Mouse (Mus musculus) lung, postnatal 14 days (tissue): ENCODE measurements around the gene Grk3.

ENCODE experiments used
- DNase-seq: peaks from one replicate; pipeline ENCODE4 v3.0.0; 2021

The Grk3 gene

DNA sequence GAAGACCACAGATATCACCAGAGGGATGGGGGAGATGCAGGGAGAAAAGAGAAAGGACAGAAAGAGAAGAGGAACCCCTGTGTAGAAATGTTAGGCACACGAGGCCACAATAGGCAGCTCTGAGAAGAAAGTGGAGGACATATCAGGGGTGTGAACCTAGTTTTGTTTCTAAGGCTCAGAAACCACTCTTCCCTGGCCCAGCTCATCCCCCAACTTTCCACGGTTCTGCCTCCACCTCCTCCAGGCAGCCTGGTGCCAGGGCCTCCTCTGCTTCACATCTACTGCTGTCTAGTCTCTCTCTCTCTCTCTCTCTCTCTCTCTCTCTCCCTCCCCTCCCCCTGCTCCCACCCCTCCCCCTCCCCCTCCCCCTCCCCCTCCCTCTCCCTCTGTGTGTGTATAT is 7.1 kb downstream of the Grk3 start:
- no peak for DNase-seq

DNA sequence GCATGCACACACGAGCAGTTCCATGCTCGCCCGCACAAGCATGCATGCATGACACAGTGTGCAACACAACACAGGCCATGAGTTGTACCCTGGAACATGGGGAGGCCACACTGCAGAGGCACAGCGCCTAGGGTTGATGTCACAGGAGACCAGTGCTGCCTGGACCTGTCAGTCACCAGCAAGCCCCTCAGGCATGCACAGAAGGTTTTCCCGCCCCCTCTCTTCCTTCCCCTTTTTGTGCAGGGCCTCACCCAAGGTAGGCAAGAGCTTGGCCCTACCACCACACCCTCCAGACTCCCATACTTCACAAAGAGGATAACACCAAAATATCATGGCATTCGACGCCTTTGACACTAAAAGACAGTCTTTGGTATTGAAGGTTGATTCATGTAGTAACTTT is 8.6 kb downstream of the Grk3 start:
- no peak for DNase-seq

GRCm38 (mm10) chr5:113005941-113006391 is 9.6 kb downstream of the Grk3 start:
- peak; percentile 45 for DNase-seq

DNA sequence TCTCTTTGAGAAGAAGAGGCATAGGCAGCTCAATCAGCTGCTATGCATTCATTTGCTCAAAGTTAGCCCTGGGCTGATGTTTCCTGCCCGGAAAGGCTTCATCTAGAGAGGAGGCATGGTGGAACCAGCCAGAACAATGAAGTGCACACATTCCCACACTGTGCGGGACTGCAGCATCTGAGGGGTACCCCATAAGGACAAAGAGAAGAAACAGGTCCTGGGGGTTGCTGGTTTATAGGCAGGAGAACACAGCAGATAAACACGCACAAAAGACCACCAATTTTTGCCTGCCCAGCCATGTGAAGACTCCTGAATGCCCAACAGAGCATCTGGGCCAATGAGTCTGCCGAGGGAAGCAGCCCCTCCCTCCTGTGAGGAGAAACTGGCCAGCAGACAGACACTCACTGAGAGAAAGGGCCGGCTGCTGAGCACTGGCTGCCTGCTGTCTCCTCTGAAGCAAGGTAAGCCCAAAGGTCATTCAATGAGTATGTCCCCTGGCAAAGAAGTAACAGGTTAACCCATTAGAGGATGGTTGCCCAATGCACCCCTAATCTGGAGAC is 12.7 kb downstream of the Grk3 start:
- no peak for DNase-seq

- no peak for DNase-seq
These were observed 16.4 kb downstream of the Grk3 start for GRCm38 (mm10) chr5:112999227-112999626.

DNA sequence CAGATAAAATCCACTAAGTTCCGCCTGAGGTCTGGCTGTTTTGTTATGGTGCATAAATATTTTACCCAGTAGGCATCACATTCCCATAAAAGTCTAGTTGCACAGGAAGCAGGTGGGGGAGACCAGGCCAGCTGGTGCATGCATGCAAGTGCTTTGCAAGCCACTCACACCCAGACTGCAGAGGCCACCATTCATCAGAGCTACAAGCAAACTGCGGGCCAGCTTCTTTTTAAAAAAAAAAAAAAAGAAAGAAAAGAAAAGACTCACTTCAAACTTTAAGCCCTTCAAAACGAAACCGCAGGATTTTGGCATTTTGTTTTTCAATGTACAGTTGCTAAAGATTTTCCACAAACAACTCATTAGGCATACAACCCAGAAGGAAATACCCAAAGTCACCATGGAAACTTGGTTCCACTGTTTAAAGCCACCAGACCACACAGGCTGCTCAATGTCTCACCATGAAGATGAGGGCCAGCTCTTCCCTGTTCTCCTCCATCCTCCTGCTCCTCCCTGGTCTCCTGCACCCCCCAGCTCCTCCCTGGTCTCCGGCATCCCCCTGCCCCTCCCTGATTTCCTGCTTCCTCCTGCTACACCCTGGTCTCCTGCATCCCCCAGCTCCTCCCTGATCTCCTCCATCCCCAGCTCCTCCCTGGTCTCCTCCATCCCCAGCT is 17.9 kb downstream of the Grk3 start:
- no peak for DNase-seq

DNA sequence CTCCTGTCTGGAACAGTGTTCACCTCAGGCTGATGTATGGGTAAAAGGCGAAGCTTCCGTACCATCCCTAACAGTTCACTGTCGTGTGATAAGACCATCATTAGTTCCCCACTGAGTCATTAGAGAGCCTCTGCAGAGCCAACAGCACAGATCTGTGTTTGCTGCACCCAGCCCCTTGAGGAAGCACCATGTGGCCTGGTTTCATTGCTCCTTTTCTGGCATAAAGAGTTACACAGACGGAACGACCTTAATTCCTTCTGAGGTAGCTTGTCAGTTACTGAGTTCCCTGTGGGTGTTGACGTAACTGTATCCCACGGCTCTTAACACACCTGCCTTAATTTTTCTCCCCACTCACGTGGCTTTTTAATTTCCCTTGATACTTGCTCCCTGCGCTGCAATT is 24.3 kb downstream of the Grk3 start:
- no peak for DNase-seq

- DNase-seq, result no peak
These were observed 33.7 kb downstream of the Grk3 start for GRCm38 (mm10) chr5:112981931-112982330.

GRCm38 (mm10) chr5:112979710-112980109 is 35.9 kb downstream of the Grk3 start:
- DNase-seq, result no peak

GRCm38 (mm10) chr5:112979195-112979594 is 36.4 kb downstream of the Grk3 start:
- no peak for DNase-seq

DNA sequence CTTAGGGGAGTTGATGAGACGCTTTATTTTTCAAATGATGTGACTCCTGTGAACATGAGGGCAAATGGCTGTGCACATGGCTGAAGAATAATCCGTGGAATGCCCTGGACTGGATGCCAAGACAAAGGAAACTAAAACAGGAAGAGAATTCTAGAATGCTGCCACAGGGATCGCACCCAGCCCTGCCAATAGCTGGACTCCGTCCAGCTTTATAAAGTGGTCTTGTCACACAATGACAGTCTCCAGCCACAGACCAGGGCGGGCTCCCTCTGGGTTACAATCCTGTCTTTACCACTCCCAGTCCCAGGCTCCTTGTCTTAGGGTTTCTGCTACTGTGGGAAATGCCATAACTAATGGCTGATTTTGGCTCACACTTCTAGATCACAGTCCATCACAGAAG is 38.5 kb downstream of the Grk3 start:
- DNase-seq, result peak; percentile 37

GRCm38 (mm10) chr5:112973596-112973995 is 42.0 kb downstream of the Grk3 start:
- no peak for DNase-seq

DNA sequence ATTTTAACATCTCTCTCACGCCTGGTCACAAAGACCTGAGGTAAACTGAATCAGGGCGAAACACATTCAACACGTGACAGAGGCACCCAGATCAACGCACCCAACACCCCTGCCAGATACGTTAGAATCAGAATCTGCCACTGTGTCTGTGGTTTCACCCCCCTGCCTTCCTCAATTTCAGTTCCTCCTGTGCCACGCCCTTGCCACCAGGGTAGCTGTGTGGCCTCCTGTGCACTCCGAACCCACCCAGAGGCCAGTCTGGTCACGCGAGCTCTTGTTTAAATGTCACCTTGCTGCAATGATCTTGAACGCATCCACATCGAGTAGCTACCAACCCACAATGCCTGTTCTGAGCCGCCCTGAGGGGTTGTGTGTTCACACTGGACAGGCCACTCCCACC is 43.3 kb downstream of the Grk3 start:
- no peak for DNase-seq

DNA sequence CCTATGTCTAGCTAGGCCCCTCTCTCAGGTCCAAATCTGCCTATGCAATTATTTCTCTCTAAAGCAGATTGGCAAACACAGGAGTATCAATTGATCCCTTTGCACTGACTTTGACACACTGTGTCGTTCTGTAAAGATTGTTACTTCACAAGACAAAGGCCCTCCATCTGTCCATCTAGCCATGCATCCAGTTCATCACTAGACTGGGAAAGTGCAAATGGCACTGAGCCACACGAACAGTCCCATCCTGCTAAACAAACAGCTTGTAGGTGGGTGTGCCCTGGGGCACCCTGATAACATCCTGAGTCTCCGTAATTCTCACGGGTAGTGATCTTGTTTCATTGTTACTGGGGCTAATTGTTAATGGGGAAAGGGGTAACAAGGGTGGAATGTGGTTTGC is 52.1 kb downstream of the Grk3 start:
- no peak for DNase-seq

GRCm38 (mm10) chr5:112962166-112962565 is 53.4 kb downstream of the Grk3 start:
- DNase-seq, result no peak

DNA sequence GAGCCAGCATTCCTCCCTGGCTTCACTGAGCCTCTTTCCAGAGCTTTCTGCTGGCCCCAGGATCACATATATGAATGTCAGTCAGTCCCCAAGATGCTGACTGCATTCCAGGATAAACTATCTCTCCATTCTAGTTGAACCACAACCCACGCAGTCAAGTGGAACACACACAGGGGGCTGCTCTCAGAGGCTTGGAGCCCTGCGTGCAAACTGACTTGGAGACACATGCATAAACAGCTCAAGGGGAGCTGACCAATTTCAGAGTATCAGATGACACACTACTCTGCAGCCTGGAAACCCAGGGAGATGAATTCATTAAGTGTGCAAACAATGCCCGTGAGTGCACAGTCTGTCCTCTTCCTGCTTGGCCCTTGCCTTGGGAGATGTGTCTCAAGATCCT is 54.7 kb downstream of the Grk3 start:
- DNase-seq, result no peak

DNA sequence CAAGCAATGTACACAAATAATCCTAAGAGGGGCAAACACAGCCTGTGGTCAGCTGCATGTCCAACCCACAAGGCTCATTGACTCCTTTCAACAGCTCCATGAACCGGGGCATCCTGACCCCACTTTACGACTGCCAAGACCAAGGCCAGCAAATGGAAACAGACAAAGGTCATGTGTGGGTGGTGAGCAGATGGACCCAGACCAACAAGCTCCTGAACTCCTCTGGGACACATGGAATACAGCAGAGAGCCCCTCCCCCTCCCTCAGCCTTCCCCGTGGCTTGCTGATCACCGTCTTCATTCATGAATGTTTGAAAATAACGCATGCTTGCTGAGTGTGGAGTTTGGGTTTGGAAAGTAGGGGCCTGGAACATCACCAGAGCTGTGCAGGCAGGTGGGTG is 57.3 kb downstream of the Grk3 start:
- no peak for DNase-seq

GRCm38 (mm10) chr5:112956841-112957240 is 58.8 kb downstream of the Grk3 start:
- DNase-seq, result no peak

DNA sequence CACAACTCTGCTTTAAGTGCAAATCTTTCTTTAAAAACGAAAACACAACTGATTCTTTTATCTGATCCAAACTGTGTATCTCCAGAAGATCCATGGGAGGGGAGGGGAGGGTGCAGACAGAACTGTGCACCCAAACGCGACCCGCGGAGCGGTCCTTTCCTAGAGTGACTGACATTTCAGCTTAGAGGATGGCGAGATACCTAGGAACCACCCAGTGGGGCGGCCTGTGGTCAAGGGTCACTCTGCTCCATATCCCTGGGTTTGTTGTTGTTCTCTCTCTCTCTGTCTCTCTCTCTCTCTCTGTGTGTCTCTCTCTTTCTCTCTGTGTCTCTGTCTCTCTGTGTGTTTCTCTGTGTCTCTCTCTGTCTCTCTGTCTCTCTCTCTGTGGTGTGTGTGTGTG is 59.2 kb downstream of the Grk3 start:
- DNase-seq, result no peak

- no peak for DNase-seq
These were observed 64.7 kb downstream of the Grk3 start for GRCm38 (mm10) chr5:112950847-112951246.

DNA sequence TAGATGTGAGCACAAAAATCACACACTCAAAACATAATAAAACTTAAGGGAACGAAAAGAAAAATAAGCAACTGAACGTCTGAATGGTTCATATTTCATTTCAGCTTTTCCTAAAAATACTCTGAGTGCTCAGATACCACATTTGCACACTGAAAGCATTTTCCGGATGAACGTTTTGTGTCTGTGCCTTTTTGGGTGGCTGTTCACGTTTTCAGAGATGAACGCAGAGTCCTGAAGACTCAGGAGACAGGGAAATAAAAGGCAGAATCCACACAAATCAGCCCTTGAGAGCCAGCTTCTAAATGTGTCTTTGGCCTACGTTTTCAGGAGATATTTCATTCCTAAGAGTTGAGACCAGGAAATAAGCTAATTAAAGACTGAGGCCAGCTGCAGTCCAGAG is 69.7 kb downstream of the Grk3 start:
- DNase-seq, result no peak

- DNase-seq, result no peak
These were observed 73.3 kb downstream of the Grk3 start for GRCm38 (mm10) chr5:112942244-112942643.

DNA sequence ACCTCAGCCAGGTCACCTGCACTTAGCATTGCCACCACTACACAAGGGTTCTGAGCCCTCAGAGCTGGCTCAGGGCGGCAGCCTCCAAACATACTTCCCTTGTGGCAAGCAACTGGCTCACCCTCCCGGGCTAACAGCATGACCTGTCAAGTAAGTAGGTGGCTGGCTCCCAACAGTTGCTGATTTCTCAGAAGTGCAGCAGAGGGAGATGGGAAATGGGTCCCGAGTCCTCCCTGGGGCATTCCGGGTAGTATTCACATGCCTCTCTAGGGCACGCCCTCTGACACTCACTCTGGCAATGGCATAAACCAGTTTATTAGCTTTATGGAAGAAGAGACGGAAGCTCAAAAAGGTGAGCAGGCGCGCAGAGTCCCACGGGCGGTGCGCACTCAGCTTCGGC is 74.6 kb downstream of the Grk3 start:
- DNase-seq, result no peak

DNA sequence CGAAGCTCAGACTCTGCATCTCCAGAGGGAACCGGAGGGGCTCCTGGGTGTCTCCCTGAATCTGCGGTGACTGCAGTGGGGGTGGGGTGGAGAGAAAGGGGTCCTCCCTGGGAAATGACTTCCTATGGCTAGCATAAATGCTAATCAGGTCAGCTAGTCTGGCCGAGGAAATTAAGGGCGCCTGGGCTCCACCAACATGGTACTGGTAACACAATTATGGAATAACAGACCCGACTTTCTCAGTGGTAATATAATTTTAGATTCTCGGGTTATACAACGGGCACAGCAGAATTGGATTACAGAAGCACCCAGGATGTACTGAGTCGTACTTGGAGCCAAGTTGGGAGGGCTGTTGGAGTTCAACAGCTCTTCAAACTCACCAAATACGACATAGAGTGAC is 79.0 kb downstream of the Grk3 start:
- no peak for DNase-seq

DNA sequence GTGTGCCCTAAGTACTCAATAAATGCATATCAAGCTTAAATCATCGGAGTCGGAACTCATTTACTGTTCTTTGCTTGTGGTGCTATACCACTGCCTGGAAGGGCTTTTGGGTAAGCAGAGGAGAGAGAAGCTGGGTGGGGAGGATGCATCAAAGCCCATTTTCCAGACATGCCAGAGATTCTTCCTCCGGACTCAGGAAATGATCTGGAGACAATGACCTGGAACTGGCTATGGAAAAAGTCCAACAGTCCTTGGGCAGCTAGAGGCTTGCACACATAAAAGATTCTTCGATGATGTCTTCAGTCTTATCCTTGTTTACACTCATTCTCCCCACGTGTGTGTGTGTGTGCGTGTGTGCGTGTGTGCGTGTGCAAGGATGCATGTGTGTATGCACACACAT is 80.2 kb downstream of the Grk3 start:
- DNase-seq, result peak; percentile 10
